Mouse (Mus musculus) cerebellum, adult 2 months (tissue): ENCODE measurements around the gene Baiap2l2.

Experiments used
- CTCF ChIP-seq: fragments of 200-500 bp; IDR thresholded peaks from 2 replicates; pipeline ENCODE4 v1.5.1; 2011; ENCODE audit warnings: low read depth, mild to moderate bottlenecking, control low read depth, low read length, moderate library complexity, borderline replicate concordance; ENCODE audit not compliant: insufficient read depth
- POLR2A ChIP-seq: fragments of 200-500 bp; IDR thresholded peaks from 2 replicates; pipeline ENCODE4 v1.6.1; 2011; ENCODE audit warnings: low read length, control low read depth, borderline replicate concordance; ENCODE audit not compliant: insufficient read depth

GRCm38 (mm10) chr15:79280850-79281249, 4.5 kb downstream of the Baiap2l2 start:
- TF ChIP-seq POLR2A (no peak), CTCF (no peak)
